Mouse (Mus musculus) ZHBTc4 (cell line): ENCODE measurements at regions not wholly inside any gene's neighbourhood (a gene's known extent, or its start where the extent isn't known, plus 50 kb on each side); places are given as distances from the start of the nearest gene placed in this dataset.
A peak's percentile ranks its signal among the peaks of the same experiment; 100 is the strongest.

Source experiments
- DNase-seq: peaks from one replicate; pipeline ENCODE4 v3.0.0-alpha.2; 2011; ENCODE audit warnings: low read depth, low spot score

- DNase-seq = no peak
Observed at GRCm38 (mm10) chr12:33496306-33496705, 66.9 kb downstream of the Twistnb start.

DNA sequence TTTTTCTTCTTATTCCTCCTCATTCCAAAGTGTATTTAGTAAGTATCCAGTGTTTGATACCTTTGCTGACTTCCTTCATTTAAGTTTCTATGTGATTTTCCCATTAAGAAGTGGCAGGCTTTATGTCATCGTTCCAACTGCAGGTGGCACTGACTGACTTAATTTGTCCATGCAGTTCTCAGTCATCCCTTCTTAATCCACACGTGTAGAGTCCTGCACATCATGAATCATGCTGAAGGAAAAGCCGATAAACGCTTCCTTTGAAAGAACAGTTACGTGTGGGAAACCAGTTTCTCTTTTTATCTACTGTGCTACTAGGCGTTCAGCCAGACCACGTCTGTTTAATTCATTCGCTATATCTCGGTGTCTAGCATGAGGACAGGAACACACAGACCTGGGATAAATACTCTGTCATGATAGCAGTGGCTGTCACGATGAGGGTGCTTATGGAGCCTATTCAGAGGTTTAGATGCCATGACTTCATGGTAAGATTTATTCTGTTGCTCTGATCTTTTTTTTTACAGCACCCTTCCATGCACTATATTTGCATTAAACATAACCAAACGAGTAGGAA lies 68.0 kb downstream of the Twistnb start:
- no peak for DNase-seq

GRCm38 (mm10) chr12:33541566-33541965 lies 112.1 kb downstream of the Twistnb start:
- DNase-seq = no peak

DNA sequence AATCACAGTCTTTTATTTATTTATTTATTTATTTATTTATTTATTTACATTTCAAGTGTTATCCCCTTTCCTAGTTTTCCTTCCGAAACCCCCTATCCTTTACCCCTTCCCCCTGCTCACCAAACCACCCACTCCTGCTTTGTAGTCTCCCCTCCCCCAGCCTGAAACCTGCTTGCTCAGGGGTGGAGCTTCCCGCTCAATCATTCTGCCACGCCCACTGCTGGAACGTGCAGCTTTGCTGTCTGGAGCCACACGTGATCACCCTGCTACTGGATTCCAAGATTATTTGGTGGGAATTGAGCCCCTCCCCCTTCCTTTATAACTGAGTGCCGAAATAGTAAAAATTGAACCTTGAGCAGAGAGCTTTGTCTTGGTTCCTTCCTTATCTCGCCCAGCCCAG lies 122.2 kb downstream of the Twistnb start:
- peak; percentile 64 for DNase-seq

GRCm38 (mm10) chr12:33552231-33552630 lies 122.8 kb downstream of the Twistnb start:
- DNase-seq = no peak

GRCm38 (mm10) chr12:33552651-33553050 lies 123.2 kb downstream of the Twistnb start:
- no peak for DNase-seq

GRCm38 (mm10) chr12:33553731-33554130 lies 124.3 kb downstream of the Twistnb start:
- peak; percentile 52 for DNase-seq

DNA sequence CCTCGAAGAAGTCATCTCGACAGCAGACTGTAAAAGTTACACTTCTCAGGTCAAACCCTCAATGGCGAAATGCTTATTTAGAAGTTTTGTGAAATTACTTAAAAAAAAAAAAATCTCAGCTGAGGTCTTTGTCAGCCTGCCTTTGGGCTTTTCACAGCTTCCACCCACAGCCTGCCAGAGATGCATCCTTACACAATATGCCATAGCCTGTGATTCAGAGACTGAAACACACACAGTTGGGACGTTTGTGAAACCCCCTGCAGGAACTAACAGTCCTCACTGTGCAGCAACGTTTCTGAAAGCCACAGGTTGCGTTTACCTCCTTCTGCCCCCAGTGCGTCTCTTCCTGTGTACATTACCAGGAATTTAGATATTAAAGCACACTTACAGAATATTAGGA lies 131.7 kb downstream of the Twistnb start:
- no peak for DNase-seq

DNA sequence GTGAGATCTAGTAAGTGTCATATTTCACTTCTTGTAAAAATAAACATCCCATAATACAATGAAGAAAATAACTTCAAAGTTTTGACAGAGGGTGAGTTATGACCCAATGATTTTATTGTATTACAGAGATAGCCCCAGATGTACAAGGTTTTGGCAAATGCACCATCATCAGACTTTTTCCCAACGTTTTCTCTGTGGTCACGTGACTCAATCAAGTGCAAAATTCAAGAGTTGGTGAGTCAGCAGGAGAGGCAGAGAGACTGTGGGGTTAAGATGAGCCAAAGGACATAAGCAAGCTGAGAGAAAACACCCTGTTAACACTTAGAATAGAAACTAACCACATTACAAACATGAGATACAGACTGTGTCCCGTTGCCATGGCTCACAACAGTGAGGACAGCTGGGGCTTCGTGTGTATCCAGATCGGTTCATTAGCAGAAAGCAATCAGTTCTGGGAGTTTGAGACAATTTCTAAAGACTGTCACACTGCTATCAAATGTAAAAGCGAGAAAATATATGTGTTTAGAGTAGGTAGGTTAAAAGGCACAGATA lies 148.5 kb downstream of the Twistnb start:
- no peak for DNase-seq

DNA sequence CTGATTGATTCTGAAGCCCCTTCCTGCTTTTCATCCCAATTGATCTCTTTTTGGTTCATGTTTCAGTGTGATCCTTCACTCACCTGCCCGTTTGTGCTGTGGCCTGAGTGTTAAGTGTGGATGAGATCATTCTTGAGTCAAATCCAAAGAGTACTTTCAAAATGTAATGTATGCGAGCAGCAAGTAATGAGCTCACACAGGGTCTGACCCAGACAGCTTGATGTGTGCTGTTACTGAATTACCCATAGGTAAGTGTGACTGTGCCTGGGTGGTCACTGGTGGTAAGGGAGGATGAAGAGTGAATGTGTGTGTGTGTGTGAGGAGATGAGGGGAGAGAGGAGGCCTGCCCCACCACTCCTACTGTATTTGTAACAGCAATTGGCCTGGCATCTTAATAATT lies 151.4 kb downstream of the Twistnb start:
- no peak for DNase-seq

GRCm38 (mm10) chr12:33591031-33591430 lies 161.6 kb downstream of the Twistnb start:
- DNase-seq = no peak

- no peak for DNase-seq
Observed at GRCm38 (mm10) chr12:33592431-33592911, 163.0 kb downstream of the Twistnb start.

GRCm38 (mm10) chr12:33592938-33593337 lies 163.5 kb downstream of the Twistnb start:
- DNase-seq = no peak

DNA sequence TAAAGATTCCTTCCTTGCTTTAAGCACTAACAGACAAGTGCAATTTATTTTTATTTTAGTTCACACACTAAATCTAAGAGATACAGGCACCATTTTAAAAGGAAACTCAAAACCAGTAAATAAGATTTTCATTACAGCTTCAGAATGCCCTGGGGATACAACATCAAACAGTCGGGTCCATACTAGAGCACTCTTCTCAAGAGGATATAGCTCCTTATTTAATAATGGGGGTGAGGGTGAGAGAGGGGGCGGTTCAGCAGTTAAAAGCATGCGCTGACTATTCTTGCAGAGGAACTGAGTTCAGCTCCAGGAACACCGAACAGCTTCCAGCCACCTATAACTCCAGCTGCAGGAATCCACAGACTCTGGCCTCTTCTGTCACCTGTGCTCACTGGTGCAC lies 164.2 kb downstream of the Twistnb start:
- no peak for DNase-seq

GRCm38 (mm10) chr12:33605393-33605792 lies 176.0 kb downstream of the Twistnb start:
- peak; percentile 26 for DNase-seq

DNA sequence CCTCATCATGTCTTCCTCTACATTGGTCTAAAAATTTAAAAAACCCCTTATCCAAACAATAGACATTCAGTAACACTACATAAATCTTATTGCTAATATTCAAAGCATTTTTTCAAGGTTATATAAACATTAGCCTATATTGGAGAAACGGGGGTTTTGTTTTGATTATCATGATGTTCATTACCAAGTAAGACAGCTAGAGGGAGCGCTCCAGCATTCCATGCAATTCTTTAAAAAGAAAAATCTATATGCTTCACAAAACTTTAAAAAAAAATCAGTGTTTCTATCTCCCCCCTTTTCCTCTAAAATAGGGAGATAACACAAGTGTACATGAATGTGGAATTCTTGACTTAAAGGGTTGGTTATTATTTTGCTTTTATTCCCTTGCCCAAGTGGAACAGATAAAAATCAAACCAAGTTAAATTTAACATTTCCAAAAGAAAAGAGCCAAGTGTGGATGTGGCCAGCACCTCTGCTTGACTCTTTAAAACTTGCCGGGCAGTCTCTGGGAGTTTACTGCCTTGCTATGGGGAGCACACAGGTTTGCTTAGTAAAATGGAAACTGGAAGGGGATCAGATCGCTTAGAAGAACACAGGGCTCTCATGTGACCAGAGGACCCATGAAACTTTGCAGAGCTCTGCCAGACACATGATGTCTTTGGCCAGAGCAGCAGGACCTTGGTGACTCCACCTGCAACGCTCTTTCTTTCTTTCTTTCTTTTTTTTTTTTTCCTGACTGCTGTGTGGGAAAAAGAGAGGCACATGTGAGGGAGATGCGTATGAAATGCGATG lies 178.6 kb downstream of the Twistnb start:
- DNase-seq = no peak

- no peak for DNase-seq
Observed at GRCm38 (mm10) chr12:33612378-33612777, 182.9 kb downstream of the Twistnb start.

- DNase-seq = no peak
Observed at GRCm38 (mm10) chr12:33620391-33620790, 191.0 kb downstream of the Twistnb start.

DNA sequence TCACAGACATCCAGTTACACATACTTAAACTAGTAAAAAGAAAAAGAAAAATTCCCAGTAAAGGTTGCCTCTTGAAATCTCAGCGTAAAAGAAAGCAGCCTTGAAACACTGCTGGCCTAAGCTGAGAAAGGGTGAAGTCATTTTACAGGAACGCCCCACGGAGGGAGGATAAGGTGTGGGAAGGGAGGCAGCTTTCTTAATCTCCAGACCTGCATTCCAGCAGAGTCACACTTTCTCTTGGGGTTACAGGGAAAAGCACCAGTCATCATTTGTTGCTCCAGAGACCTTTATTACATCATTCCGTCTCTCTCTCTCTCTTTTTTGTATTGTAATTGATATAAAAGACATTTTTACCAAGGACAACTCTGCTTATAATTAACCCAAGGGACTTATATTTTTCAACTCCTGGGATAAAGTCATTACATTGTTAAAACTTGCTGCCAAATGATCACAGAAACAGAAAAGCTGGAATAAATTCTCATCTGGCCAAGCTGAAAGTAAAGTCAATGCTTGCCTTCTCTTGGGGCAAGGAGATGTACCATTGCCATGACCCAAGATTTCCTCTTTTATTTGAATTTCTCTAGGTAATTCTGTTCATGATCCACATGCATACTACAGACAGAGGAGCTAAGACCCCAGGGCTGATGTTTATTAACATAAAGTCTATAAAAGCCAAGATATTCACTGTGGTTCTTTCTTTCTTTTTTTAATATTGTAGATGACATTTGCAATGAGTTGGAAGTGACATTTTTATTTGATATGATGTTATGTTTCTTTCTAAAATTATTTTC lies 196.9 kb downstream of the Twistnb start:
- DNase-seq = no peak

DNA sequence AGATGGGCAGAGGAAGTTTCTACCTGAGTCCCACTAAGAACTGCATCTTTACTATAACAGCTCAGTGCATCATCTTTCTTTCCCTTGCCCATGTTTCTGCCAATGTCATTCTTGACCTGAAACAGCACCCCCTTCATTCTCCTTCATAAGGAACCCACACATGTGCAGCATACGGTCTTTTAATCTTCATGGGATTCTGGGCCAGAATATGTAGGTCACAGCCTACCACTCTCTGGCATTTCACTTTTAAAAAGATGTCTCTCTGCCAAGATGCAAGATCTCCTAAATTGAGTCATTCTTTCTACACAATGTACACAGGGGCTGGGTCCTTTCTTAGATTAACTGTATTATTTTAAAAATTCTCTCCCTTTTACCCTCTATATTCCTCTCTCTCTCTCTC lies 223.2 kb downstream of the Twistnb start:
- DNase-seq = no peak

DNA sequence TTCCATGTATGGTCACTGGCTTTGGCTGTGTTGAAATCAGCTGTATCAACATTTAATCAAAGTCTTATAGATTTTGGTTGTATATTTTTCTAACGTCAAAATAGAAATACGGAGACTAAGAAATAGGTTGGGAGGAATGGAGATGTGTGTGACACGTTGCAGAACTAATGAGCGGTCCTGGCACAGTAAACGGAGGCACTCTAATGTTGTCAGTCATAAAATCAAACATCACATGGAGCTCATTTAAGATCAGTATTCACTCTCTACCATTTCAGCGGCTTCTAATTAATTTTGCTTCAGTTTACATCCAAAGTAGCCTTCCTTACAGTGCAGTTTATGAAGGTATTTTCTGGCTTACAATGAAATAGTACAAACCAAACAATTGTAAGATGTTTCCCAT lies 246.1 kb downstream of the Twistnb start:
- no peak for DNase-seq

- no peak for DNase-seq
Observed at GRCm38 (mm10) chr12:33692870-33693269, 235.4 kb upstream of the Ferd3l start.
